Mouse (Mus musculus) embryo, embryonic 11.5 days (tissue): Measurements from ENCODE around the gene Xcr1.
A peak's percentile ranks its signal among the peaks of the same experiment; 100 is the strongest.

Source experiments
- DNase-seq: peaks from one replicate; pipeline ENCODE4 v3.0.0-alpha.2; 2012; ENCODE audit warnings: low read depth, low spot score

Gene Xcr1

GRCm38 (mm10) chr9:123861929-123862328 lies at the start of gene Xcr1:
Xcr1 (minus strand) TSS chr9:123862029.
- DNase-seq = no peak

- no peak for DNase-seq
Measured at GRCm38 (mm10) chr9:123872049-123872448, 10.2 kb upstream of the Xcr1 start.

DNA sequence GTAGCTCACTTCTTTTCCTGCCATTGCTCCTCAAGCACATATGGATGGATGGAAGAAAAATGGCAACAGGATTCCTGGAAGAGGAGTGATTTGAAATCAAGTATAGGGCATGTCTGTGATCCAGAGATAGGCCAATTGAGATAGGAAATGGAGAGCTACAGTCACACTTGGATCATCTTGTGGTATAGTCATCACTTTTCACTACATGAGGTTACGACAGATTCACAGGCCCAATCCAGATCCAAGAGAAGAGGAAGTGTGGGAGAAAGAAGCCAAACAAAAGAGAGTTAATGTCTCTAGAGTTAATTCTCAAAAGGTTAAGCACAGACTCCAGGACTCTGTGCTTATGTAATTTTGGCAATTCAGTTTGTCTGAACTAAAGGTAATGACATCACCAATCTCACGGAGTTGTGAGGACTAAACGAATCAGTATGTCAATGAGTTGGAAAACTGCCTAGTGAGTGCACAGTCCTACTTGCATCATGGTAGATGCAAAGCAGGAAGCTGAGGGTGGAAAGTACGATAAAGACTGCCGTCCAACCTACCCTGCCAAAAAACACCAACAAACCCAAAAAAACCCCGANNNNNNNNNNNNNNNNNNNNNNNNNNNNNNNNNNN lies 7.4 kb upstream of the Xcr1 start:
- no peak for DNase-seq

GRCm38 (mm10) chr9:123863641-123864040 lies 1.8 kb upstream of the Xcr1 start:
- no peak for DNase-seq

GRCm38 (mm10) chr9:123862895-123863616 lies 1.2 kb upstream of the Xcr1 start:
- no peak for DNase-seq

- DNase-seq = no peak
Measured at GRCm38 (mm10) chr9:123856836-123857235, 5.0 kb downstream of the Xcr1 start.

GRCm38 (mm10) chr9:123852449-123853390 lies 9.1 kb downstream of the Xcr1 start:
- DNase-seq = no peak

GRCm38 (mm10) chr9:123851713-123852448 lies 9.9 kb downstream of the Xcr1 start, which contains the start of gene Fyco1:
Fyco1 (minus strand) TSS chr9:123851899.
- peak; percentile 90 for DNase-seq

DNA sequence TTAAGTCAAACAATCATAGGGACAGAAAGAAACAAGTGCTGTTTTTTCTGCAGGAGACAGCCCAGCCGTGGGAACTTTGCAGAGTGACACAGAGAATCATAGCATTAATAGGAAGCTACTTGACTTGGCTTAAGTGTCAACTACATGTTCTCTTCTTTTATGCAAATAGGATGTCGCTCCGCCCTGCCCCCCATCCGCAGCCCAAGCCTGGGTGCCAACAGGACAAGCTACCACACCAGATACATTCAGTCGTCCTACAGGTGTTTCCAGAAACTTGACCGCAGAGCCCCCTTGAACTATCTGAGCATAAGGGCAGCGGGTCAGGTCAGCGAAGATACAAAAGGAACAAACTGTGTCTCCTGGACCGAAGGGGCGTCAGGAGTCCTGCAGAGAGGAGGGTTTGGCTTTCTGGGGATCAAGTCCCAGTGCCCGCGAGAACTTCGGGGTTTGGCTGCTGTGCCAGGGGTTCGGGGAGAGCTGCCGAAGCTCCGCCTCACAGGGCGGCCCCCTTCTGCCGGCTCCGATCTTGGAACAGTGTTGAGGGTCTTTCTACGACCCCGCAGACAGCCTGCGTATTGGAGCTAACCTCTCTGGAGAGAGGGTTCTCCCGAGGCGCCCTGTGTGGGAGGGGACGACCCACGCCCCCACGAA lies 10.6 kb downstream of the Xcr1 start:
- peak; percentile 36 for DNase-seq

GRCm38 (mm10) chr9:123850705-123851061 lies 11.1 kb downstream of the Xcr1 start:
- DNase-seq = no peak

- no peak for DNase-seq
Measured at GRCm38 (mm10) chr9:123849976-123850695, 11.7 kb downstream of the Xcr1 start.

GRCm38 (mm10) chr9:123846490-123846889 lies 15.3 kb downstream of the Xcr1 start:
- no peak for DNase-seq

DNA sequence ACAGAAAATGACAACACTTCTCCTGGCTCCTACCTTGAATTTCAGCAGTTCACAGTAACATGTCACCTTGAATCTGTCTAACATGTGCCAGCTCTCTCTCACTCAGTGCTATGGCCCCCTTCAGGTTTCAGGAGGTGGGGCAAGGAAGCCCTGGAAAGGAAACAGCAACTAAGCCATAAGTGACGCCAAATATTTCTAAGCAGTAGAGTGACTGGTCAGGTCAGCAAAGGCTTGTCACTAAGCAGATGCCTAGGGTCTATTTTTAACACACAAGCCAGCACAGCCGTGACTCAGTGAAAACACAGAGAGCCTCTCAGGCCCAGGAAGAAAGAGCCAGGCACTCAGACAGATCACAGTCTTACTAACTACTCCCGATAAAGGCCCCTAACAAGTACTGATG lies 16.7 kb downstream of the Xcr1 start:
- no peak for DNase-seq

DNA sequence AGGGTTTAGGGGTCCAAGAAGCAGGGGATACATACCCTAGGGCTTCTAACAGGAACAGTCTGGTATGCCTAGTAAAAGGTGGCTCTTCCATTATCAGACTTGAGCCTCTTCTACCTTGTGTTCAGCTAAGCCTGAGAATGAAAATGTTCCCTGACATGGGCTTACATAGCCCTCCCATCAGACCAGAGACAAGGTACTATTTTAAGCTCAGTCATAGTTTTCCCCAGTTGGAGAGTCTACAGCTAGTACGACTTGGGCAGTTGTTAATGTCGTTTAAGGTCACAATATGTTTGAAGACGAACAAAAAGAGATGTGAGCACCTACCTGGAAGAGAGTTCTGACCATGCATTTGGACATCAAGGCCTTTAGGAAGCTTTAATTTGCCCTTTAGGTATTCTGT lies 17.4 kb downstream of the Xcr1 start:
- no peak for DNase-seq

- DNase-seq = no peak
Measured at GRCm38 (mm10) chr9:123840243-123840642, 21.6 kb downstream of the Xcr1 start.

- no peak for DNase-seq
Measured at GRCm38 (mm10) chr9:123835851-123836250, 26.0 kb downstream of the Xcr1 start.

DNA sequence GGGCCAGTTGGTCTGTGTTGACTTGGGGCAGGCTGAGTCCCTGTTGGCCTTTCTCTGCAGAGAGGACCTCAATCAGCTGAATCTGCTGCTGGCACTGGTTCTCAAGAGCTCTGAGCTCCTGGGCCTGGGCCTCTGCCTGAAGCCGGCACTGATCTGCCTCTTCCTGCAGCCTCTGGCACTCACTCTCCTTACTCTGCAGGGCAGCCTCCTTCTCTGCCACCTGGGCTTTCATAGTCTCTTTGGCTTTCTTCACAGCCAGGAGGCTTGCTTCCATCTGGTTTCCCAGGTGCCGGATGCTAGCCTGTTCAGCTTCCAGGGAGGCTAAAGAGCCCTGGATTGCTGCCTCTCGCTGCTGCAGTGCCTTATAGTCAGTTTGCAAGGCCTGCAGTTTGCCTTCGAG lies 32.9 kb downstream of the Xcr1 start:
- DNase-seq = no peak

- no peak for DNase-seq
Measured at GRCm38 (mm10) chr9:123826631-123827030, 35.2 kb downstream of the Xcr1 start.

DNA sequence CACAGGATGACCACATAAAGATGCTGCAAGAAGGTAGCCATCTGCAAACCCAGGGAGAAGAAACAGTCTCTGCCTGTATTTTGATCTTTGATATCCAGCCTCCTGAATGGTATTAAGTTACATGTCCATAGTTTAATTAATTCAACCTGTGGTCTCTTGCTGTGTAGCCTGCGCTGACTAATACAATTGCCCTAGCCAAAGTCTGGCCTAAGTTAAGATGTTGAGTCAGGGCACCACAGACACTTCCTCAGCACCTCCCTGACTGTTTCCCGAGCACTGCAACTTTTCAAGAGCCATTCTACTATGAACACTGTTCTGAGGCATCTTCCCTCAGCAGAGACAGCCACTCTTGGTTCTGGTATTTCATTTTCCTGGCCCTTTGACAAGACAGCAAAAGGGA lies 43.2 kb downstream of the Xcr1 start:
- DNase-seq = no peak

DNA sequence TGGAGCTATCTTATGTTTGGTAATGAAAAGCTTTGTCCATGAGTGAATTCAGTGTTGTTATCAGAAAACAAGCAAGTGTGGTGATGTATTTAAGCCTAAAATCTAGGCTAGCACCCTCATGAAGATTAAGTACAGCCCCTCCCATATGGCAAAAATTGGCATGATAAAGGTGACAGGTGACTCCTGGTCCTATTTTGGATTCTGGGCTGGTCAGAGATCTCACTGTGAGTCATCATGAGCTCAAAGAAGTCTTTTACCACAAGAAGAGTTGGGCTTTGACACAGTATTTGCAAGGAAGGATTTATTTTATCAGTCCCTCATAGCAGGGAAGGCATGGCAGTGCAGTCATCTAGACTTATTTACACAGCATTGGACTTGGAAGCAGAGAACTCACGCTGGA lies 45.8 kb downstream of the Xcr1 start:
- DNase-seq = no peak
